9 mouse cellular contexts compared by ENCODE assay signal in the genomic region with DNA sequence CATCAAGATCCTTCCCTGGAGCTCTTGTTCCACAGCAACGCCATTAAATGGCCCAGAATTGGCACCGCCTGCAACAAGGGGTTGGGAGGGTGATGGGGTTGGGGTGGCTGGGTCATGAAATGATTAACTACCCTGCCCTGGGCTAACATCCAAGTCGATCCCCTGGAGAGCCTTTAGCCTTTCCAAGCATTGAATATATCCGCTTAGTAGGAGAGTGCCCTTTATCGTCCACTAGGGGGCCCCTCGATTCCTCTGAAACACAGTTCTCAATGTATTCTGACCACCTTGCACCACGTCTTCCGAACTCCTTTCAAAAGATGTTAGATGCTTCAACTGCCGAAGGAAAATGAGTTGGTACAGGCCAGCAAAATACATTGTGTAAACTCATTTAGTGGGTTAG. TPM values are rescaled to one million over a fixed set of nuclear protein-coding genes. Genes with fewer than 3 reads are reported as not detected.
DNase-seq lines count a peak whose midpoint lies in the region; ATAC-seq and TF ChIP-seq lines count a peak whose summit lies in the region.
"Had no signal": no experiment of that assay in that cellular context is flagged by ENCODE, and none has a peak within 500 bp of the region (broad histone marks: within the 10 kb centered on the region; RNA-seq: fewer than 3 reads in every experiment).

No protein-coding gene starts in this region.

- DNase-seq in right cerebral cortex, postnatal 14 days: peak; percentile 18
- DNase-seq in right cerebral cortex, postnatal 25 days: no peak
- peak; percentile 29 to 38 for DNase-seq in adrenal gland, adult 18-20 months (ENCODE audit: low spot score in 2 of 2)
- DNase-seq in forebrain, embryonic 14.5 days (ENCODE audit: low spot score): peak; percentile 79
- DNase-seq in kidney, postnatal 0 days (ENCODE audit: low spot score): peak; percentile 94
- peak; percentile 60 for DNase-seq in lung, postnatal 36 days
- peak; percentile 66 for DNase-seq in splenic B cell, adult 2 months (ENCODE audit: low read depth, low spot score)
- DNase-seq in ovary, postnatal 10 days (ENCODE audit: low spot score): no peak

- peaks cover 3% of the 10 kb centered on the region for H3K36me3 ChIP-seq in forebrain, embryonic 14.5 days (ENCODE audit: control insufficient read depth, insufficient read depth, low read length)
- H3K36me3 ChIP-seq in kidney, postnatal 0 days (ENCODE audit: insufficient read depth, low read length): 0 out of 2 replicates have a peak, but pooled peaks cover 5% of the 10 kb centered on the region
- H3K36me3 ChIP-seq in splenic B cell, adult 2 months (ENCODE audit: control insufficient read depth, insufficient read depth, low read length, poor library complexity, severe bottlenecking): no peaks in the 10 kb centered on the region

- no peak overlapping the region for H3K27ac ChIP-seq in forebrain, embryonic 14.5 days (ENCODE audit: low read depth, low read length)
- H3K27ac ChIP-seq in kidney, postnatal 0 days: no peak overlapping the region
- H3K27ac ChIP-seq: limb, embryonic 15.5 days had no signal

- ATAC-seq in forebrain, embryonic 14.5 days: no peak
- ATAC-seq in kidney, postnatal 0 days (replicated peaks; ENCODE audit: low FRiP score, low read depth): peak; percentile 65

- peaks cover 2% of the 10 kb centered on the region; the same call in 1 of the 2 replicates for H3K9me3 ChIP-seq in forebrain, embryonic 14.5 days (replicated peaks; ENCODE audit: control insufficient read depth, low read length)
- no peaks in the 10 kb centered on the region for H3K9me3 ChIP-seq in kidney, postnatal 0 days (replicated peaks; ENCODE audit: low read length)
- H3K9me3 ChIP-seq: limb, embryonic 15.5 days had no signal

- peak; percentile 92 for TF ChIP-seq CTCF in kidney, postnatal 0 days (IDR thresholded peaks at IDR 0.05; ENCODE audit: low read depth)

- H3K9ac ChIP-seq in forebrain, embryonic 14.5 days (ENCODE audit: low read length): no peak overlapping the region
- no peak overlapping the region for H3K9ac ChIP-seq in kidney, postnatal 0 days (ENCODE audit: low read depth, low read length)
- H3K9ac ChIP-seq: limb, embryonic 15.5 days had no signal

- H3K27me3 ChIP-seq in forebrain, embryonic 14.5 days (replicated peaks; ENCODE audit: control insufficient read depth, insufficient read depth, low read length): no peaks in the 10 kb centered on the region
- H3K27me3 ChIP-seq in kidney, postnatal 0 days (ENCODE audit: insufficient read depth, low read length): no peaks in the 10 kb centered on the region
- H3K27me3 ChIP-seq in splenic B cell, adult 2 months (ENCODE audit: control insufficient read depth, insufficient read depth, low read length, poor library complexity, severe bottlenecking): no peaks in the 10 kb centered on the region
- H3K27me3 ChIP-seq: limb, embryonic 15.5 days had no signal

- H3K4me1 ChIP-seq in forebrain, embryonic 14.5 days (ENCODE audit: control insufficient read depth, insufficient read depth, low read length): peaks cover 9% of the 10 kb centered on the region
- H3K4me1 ChIP-seq in kidney, postnatal 0 days (replicated peaks; ENCODE audit: insufficient read depth, low read length): peaks cover 8% of the 10 kb centered on the region; the same call in 1 of the 2 replicates

- 4% methylated on average over 9 of the region's 9 CpGs for whole genome bisulfite sequencing in forebrain, embryonic 14.5 days
- WGBS in kidney, postnatal 0 days: 2% methylated on average over 9 of the region's 9 CpGs

- H3K4me2 ChIP-seq in forebrain, embryonic 14.5 days (ENCODE audit: low read length): no peak overlapping the region
- no peak overlapping the region for H3K4me2 ChIP-seq in kidney, postnatal 0 days (ENCODE audit: low read length)
- H3K4me2 ChIP-seq: limb, embryonic 15.5 days had no signal

- no peak overlapping the region for H3K4me3 ChIP-seq in forebrain, embryonic 14.5 days (ENCODE audit: low read depth, low read length)
- H3K4me3 ChIP-seq in kidney, postnatal 0 days (replicated peaks; ENCODE audit: low read depth, low read length): no peak overlapping the region
- H3K4me3 ChIP-seq: limb, embryonic 15.5 days had no signal

RNA-seq across cellular contexts. Expression of a gene that starts 2.2 kb away (rescaled TPM):
- total RNA-seq in adrenal gland, adult 18-20 months (2021): 10 to 100 TPM; 23.0 to 23.9 TPM
- polyA plus RNA-seq in forebrain, embryonic 14.5 days (2014; fragmentation: Nextera tagmentation; extraction: Ambion mirVana): 24.2 and 24.5 TPM in 2 replicates
- 22.3 and 24.0 TPM in 2 replicates for polyA plus RNA-seq in kidney, postnatal 0 days (2015; fragmentation: Nextera tagmentation; extraction: Ambion mirVana)

RNA-seq across cellular contexts. Expression of a gene that starts 22.7 kb away (rescaled TPM):
- total RNA-seq in adrenal gland, adult 18-20 months (2021): not detected
- polyA plus RNA-seq in forebrain, embryonic 14.5 days (2014; fragmentation: Nextera tagmentation; extraction: Ambion mirVana): not detected in 2 replicates
- not detected in 2 replicates for polyA plus RNA-seq in kidney, postnatal 0 days (2015; fragmentation: Nextera tagmentation; extraction: Ambion mirVana)
- polyA plus RNA-seq: limb, embryonic 15.5 days had no signal

RNA-seq across cellular contexts. Expression of a gene that starts 54.6 kb away (rescaled TPM):
- 10 to 100 TPM; 47.8 to 51.5 TPM for total RNA-seq in adrenal gland, adult 18-20 months (2021)
- 22.1 and 23.4 TPM in 2 replicates for polyA plus RNA-seq in forebrain, embryonic 14.5 days (2014; fragmentation: Nextera tagmentation; extraction: Ambion mirVana)
- polyA plus RNA-seq in kidney, postnatal 0 days (2015; fragmentation: Nextera tagmentation; extraction: Ambion mirVana): 17.5 and 18.8 TPM in 2 replicates

Comparison
In these comparisons a context has a peak if more than half of its experiments do, and no peak if none do; other contexts are left out.
1. DNase-seq: peak in right cerebral cortex, postnatal 14 days (single experiment), adrenal gland, adult 18-20 months (2 of 2), forebrain, embryonic 14.5 days (single experiment), kidney, postnatal 0 days (single experiment), lung, postnatal 36 days (single experiment) and splenic B cell, adult 2 months (single experiment); none in right cerebral cortex, postnatal 25 days (single experiment) and ovary, postnatal 10 days (single experiment).